Mouse (Mus musculus) forebrain, embryonic 11.5 days (tissue): ENCODE measurements around the gene Tspan15. TPM values are rescaled to one million over a fixed set of nuclear protein-coding genes. Genes with fewer than 3 reads are reported as not detected.

Experiments
- ATAC-seq: fragments of 200-750 bp; cut with Nextera tagmentation; replicated peaks from 2 replicates; pipeline ENCODE4 v1.8.0; 2017; ENCODE audit warnings: moderate TSS enrichment; ENCODE audit not compliant: low FRiP score
- DNase-seq: peaks from one replicate; pipeline ENCODE4 v3.0.0-alpha.2; 2017; ENCODE audit warnings: low spot score
- H3K27ac ChIP-seq: fragments of 300-500 bp; sonication (generic); 2 replicates; pipeline ENCODE4 v1.5.1; 2014; ENCODE audit warnings: low read depth, low read length
- H3K27me3 ChIP-seq: fragments of 300-500 bp; sonication (generic); 2 replicates; pipeline ENCODE4 v1.6.1; 2014; ENCODE audit warnings: mild to moderate bottlenecking, low read length, mixed read lengths; ENCODE audit not compliant: control insufficient read depth, insufficient read depth
- H3K36me3 ChIP-seq: fragments of 300-500 bp; sonication (generic); 2 replicates; pipeline ENCODE4 v1.6.1; 2014; ENCODE audit warnings: mild to moderate bottlenecking, low read length, moderate library complexity, mixed read lengths; ENCODE audit not compliant: control insufficient read depth, insufficient read depth
- H3K4me1 ChIP-seq: fragments of 300-500 bp; sonication (generic); replicated peaks from 2 replicates; pipeline ENCODE4 v1.6.1; 2014; ENCODE audit warnings: low read length, mixed read lengths; ENCODE audit not compliant: control insufficient read depth, insufficient read depth
- H3K4me2 ChIP-seq: fragments of 300-500 bp; sonication (generic); 2 replicates; pipeline ENCODE4 v1.6.1; 2014; ENCODE audit warnings: low read depth, mild to moderate bottlenecking, low read length, moderate library complexity, mixed read lengths; ENCODE audit not compliant: severe bottlenecking
- H3K4me3 ChIP-seq: fragments of 300-500 bp; sonication (generic); 2 replicates; pipeline ENCODE4 v1.5.1; 2014; ENCODE audit warnings: low read depth, low read length
- H3K9ac ChIP-seq: fragments of 300-500 bp; sonication (generic); 2 replicates; pipeline ENCODE4 v1.6.1; 2014; ENCODE audit warnings: low read length
- H3K9me3 ChIP-seq: fragments of 300-500 bp; sonication (generic); 2 replicates; pipeline ENCODE4 v1.6.1; 2016; ENCODE audit warnings: low read length, mixed read lengths; ENCODE audit not compliant: control insufficient read depth
- WGBS: fragments of 180-500 bp; shearing (Covaris S2); extraction: QIAGEN DNeasy Blood & Tissue Kit; methylation state at CpG from one replicate; pipeline ENCODE4 v1.1.7; 2014; 5-methylcytosine and 5-hydroxymethylcytosine counted together
- polyA plus RNA-seq: library from polyadenylated mRNA; unstranded; fragments of >200 nt; fragmentation: Nextera tagmentation; extraction: Ambion mirVana; gene quantifications from 2 replicates; pipeline ENCODE4 v1.2.1, GENCODE M21; 2014

Tspan15 gene
- polyA plus RNA-seq, 1 experiment from 2014 or later: 15.5 TPM

DNA sequence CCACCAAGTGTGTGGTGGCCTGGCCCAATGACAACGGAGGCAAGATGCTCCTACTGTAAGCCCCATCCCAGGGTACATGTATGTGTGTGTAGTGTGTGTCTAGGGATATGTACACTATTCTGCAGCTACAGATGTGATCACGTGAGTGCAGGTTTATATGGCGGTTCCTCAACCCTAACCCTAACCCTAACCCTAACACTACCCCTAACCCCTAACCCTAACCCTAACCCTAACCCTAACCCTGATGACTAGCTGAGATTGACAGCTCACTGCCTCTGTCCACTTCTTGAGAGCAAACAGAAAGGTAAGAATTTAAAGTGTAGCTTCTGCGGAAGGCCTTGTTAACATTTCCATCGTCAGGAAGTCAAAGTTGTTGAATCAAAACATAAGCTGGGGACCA is 27.2 kb upstream of the Tspan15 start:
- 94% methylated on average over 5 of the region's 5 CpGs for WGBS
- H3K36me3 ChIP-seq: no peaks in the 10 kb centered on the region
- ATAC-seq (no peak), DNase-seq (no peak)
- no peaks in the 10 kb centered on the region for H3K4me1 ChIP-seq
- H3K27me3 ChIP-seq: no peaks in the 10 kb centered on the region
- no peak overlapping the region for H3K9ac ChIP-seq
- H3K27ac ChIP-seq: no peak overlapping the region
- H3K4me3 ChIP-seq: no peak overlapping the region
- no peak overlapping the region for H3K4me2 ChIP-seq
- no peaks in the 10 kb centered on the region for H3K9me3 ChIP-seq

GRCm38 (mm10) chr10:62252496-62253235 is 21.6 kb upstream of the Tspan15 start:
- Histone ChIP-seq H3K4me1 (no peaks in the 10 kb centered on the region), H3K36me3 (no peaks in the 10 kb centered on the region), H3K4me2 (no peak overlapping the region), H3K4me3 (no peak overlapping the region), H3K27me3 (no peaks in the 10 kb centered on the region), H3K9me3 (no peaks in the 10 kb centered on the region), H3K9ac (no peak overlapping the region), H3K27ac (no peak overlapping the region)
- 89% methylated on average over 27 of the region's 27 CpGs for WGBS
- ATAC-seq (no peak), DNase-seq (no peak)

DNA sequence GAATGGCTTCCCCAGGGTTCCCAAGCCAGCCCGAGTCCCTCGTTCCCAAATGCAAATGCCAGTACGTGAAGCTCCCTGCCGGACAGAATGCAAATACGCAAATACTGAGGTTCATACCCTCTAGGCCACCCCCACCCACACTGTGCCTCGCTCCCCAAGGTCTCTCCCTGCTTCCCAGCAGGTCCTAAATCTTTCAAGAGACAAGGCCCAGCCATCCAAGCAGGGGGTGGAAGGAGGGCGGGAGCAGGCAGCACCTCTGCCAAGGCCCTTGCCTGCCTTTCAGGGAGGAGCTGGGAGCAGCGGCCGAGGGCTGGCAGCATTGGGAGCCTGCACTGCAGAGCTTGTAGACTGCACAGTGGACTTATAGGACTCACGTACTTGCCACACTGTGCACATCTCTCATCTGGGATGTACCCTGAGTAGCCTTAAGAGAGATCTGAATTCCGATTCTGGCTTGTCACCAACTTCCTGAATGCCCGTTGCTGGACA is 21.0 kb upstream of the Tspan15 start, which contains the start of gene Tacr2:
Tacr2 (plus strand) TSS at position 439 of the 489 bp plus-strand sequence.
- Histone ChIP-seq H3K27ac (no peak within 1 kb of the TSS), H3K9me3 (no peaks in the 10 kb centered on the region), H3K9ac (no peak within 1 kb of the TSS), H3K36me3 (no peaks in the 10 kb centered on the region), H3K4me3 (no peak within 1 kb of the TSS), H3K27me3 (no peaks in the 10 kb centered on the region), H3K4me1 (no peaks in the 10 kb centered on the region), H3K4me2 (no peak within 1 kb of the TSS)
- ATAC-seq: no peak
- WGBS: 62% methylated on average over 12 of the region's 12 CpGs
- no peak for DNase-seq

GRCm38 (mm10) chr10:62247815-62248214 is 16.8 kb upstream of the Tspan15 start:
- Histone ChIP-seq H3K9ac (no peak overlapping the region), H3K4me2 (no peak overlapping the region), H3K27ac (no peak overlapping the region), H3K4me1 (no peaks in the 10 kb centered on the region), H3K9me3 (no peaks in the 10 kb centered on the region), H3K4me3 (no peak overlapping the region), H3K27me3 (no peaks in the 10 kb centered on the region), H3K36me3 (no peaks in the 10 kb centered on the region)
- no peak for DNase-seq
- WGBS: 80% methylated on average over 8 of the region's 8 CpGs
- no peak for ATAC-seq

DNA sequence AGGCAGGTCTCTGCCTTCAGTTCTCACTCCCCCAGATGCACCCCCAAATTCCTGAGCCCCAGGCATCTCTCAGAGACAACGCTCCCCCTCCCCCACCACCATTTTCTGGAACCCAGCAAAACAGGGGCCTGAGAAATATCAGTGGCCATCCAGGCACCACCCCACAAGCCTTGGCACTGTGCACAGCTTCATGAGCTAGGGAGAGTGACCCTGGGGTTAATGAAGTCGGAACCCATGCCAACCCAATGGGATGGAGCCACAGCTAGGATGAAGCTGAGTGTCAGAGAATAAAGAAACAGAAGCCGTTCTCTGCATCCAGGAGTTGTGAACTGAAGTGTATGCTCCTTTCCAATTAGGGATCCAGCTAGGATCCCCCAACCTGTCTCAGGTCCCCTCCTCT is 16.1 kb upstream of the Tspan15 start:
- H3K4me2 ChIP-seq: no peak overlapping the region
- ATAC-seq (no peak), DNase-seq (no peak)
- no peaks in the 10 kb centered on the region for H3K36me3 ChIP-seq
- no peaks in the 10 kb centered on the region for H3K4me1 ChIP-seq
- no peaks in the 10 kb centered on the region for H3K27me3 ChIP-seq
- no peak overlapping the region for H3K4me3 ChIP-seq
- H3K9me3 ChIP-seq: no peaks in the 10 kb centered on the region
- WGBS: 68% methylated on average over 3 of the region's 3 CpGs
- H3K27ac ChIP-seq: no peak overlapping the region
- H3K9ac ChIP-seq: no peak overlapping the region

- Histone ChIP-seq H3K27ac (no peak overlapping the region), H3K27me3 (no peaks in the 10 kb centered on the region), H3K4me3 (no peak overlapping the region), H3K36me3 (no peaks in the 10 kb centered on the region), H3K4me1 (no peaks in the 10 kb centered on the region), H3K9ac (no peak overlapping the region), H3K4me2 (no peak overlapping the region), H3K9me3 (no peaks in the 10 kb centered on the region)
- DNase-seq: no peak
- ATAC-seq: no peak
- WGBS: 94% methylated on average over 9 of the region's 9 CpGs
Measured at GRCm38 (mm10) chr10:62244067-62244466, 13.0 kb upstream of the Tspan15 start.

GRCm38 (mm10) chr10:62242896-62243295 is 11.8 kb upstream of the Tspan15 start:
- H3K4me3 ChIP-seq: no peak overlapping the region
- no peaks in the 10 kb centered on the region for H3K4me1 ChIP-seq
- 61% methylated on average over 13 of the region's 13 CpGs for WGBS
- no peak for DNase-seq
- H3K9me3 ChIP-seq: no peaks in the 10 kb centered on the region
- ATAC-seq: no peak
- H3K9ac ChIP-seq: no peak overlapping the region
- no peaks in the 10 kb centered on the region for H3K36me3 ChIP-seq
- H3K27ac ChIP-seq: no peak overlapping the region
- no peaks in the 10 kb centered on the region for H3K27me3 ChIP-seq
- H3K4me2 ChIP-seq: no peak overlapping the region

DNA sequence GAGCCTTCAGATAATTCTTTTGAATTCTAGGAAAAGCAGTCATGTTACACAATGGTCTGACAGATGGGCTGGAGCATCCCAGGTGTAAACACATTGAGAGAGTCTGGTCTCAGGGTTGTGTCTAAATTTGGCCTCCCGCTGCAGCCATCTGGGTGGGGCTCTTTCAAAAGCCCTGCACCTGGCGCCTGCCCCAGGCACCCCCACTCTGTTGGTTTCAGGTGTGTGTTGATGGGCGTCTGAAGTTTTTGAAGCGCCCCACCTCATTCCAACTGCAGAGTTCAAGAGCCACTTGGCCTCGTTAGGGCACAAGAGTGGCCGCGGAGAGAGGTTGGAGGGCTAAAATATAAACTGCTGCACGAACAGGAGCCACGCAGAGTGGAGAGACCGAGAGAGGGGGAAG is 11.3 kb upstream of the Tspan15 start:
- ATAC-seq (no peak), DNase-seq (no peak)

GRCm38 (mm10) chr10:62239270-62239669 is 8.2 kb upstream of the Tspan15 start:
- 65% methylated on average over 6 of the region's 6 CpGs for WGBS
- H3K9ac ChIP-seq: no peak overlapping the region
- H3K36me3 ChIP-seq: no peaks in the 10 kb centered on the region
- ATAC-seq (no peak), DNase-seq (no peak)
- H3K27me3 ChIP-seq: no peaks in the 10 kb centered on the region
- no peak overlapping the region for H3K4me2 ChIP-seq
- 0 out of 2 replicates have a peak, but pooled peaks cover 2% of the 10 kb centered on the region for H3K4me1 ChIP-seq
- no peak overlapping the region for H3K4me3 ChIP-seq
- H3K27ac ChIP-seq: no peak overlapping the region
- H3K9me3 ChIP-seq: no peaks in the 10 kb centered on the region

More for the DNA sequence above, 11.3 kb upstream of the Tspan15 start:
- Histone ChIP-seq H3K4me2 (no peak overlapping the region), H3K27ac (no peak overlapping the region), H3K27me3 (no peaks in the 10 kb centered on the region), H3K4me3 (no peak overlapping the region), H3K36me3 (no peaks in the 10 kb centered on the region), H3K4me1 (no peaks in the 10 kb centered on the region), H3K9ac (no peak overlapping the region), H3K9me3 (no peaks in the 10 kb centered on the region)
- 80% methylated on average over 10 of the region's 10 CpGs for WGBS
